Mouse (Mus musculus): ENCODE measurements around the gene Daam1.

GRCm38 (mm10) chr12:72025275-72025795 lies 194.5 kb downstream of the Daam1 start:
- TF ChIP-seq GATA1 (IDR thresholded peaks at IDR 0.05; ENCODE audit: borderline replicate concordance, low read length), result no peak
- no peak for TF ChIP-seq FLI1 (IDR thresholded peaks at IDR 0.05; ENCODE audit: low read length)
